Mouse (Mus musculus): Measurements from ENCODE around the gene Rbm47. TPM values are rescaled to one million over a fixed set of nuclear protein-coding genes. Genes with fewer than 3 reads are reported as not detected.
A peak's percentile ranks its signal among the peaks of the same experiment; 100 is the strongest.

The Rbm47 gene
- polyA plus RNA-seq, 1 experiment from 2014 or later: 79.2 TPM

- no peak for ATAC-seq (replicated peaks; ENCODE audit: low FRiP score, low TSS enrichment, low read depth)
- WGBS: 92% methylated on average over 7 of the region's 7 CpGs
Measured at GRCm38 (mm10) chr5:66134578-66134977, 38.3 kb downstream of the Rbm47 start.

GRCm38 (mm10) chr5:66128948-66129347, 44.0 kb downstream of the Rbm47 start:
- no peaks in the 10 kb centered on the region for H3K9me3 ChIP-seq (ENCODE audit: control insufficient read depth, low read length)
- no peak overlapping the region for H3K4me3 ChIP-seq (ENCODE audit: low read depth, low read length)
- H3K27me3 ChIP-seq (replicated peaks; ENCODE audit: control insufficient read depth, insufficient read depth, low read length): no peaks in the 10 kb centered on the region
- ATAC-seq (replicated peaks; ENCODE audit: low FRiP score, low TSS enrichment, low read depth) (no peak), DNase-seq (ENCODE audit: low spot score) (no peak)
- no peaks in the 10 kb centered on the region for H3K4me1 ChIP-seq (replicated peaks; ENCODE audit: control insufficient read depth, insufficient read depth, low read length)
- H3K36me3 ChIP-seq (ENCODE audit: control insufficient read depth, insufficient read depth, low read length): no peaks in the 10 kb centered on the region
- no peak overlapping the region for H3K4me2 ChIP-seq (ENCODE audit: low read length)
- H3K27ac ChIP-seq (ENCODE audit: low read depth): no peak overlapping the region
- 89% methylated on average over 3 of the region's 3 CpGs for WGBS
- no peak overlapping the region for H3K9ac ChIP-seq (ENCODE audit: low read length)

More at GRCm38 (mm10) chr5:66134578-66134977, 38.3 kb downstream of the Rbm47 start:
- Histone ChIP-seq H3K27me3 (replicated peaks; ENCODE audit: control insufficient read depth, insufficient read depth, low read length) (no peaks in the 10 kb centered on the region), H3K4me1 (replicated peaks; ENCODE audit: control insufficient read depth, insufficient read depth, low read length) (peaks cover 4% of the 10 kb centered on the region; the same call in 1 of the 2 replicates), H3K4me2 (ENCODE audit: low read length) (no peak overlapping the region), H3K9ac (ENCODE audit: low read length) (no peak overlapping the region), H3K4me3 (ENCODE audit: low read depth, low read length) (no peak overlapping the region), H3K36me3 (ENCODE audit: control insufficient read depth, insufficient read depth, low read length) (no peaks in the 10 kb centered on the region), H3K27ac (ENCODE audit: low read depth) (no peak overlapping the region), H3K9me3 (ENCODE audit: control insufficient read depth, low read length) (no peaks in the 10 kb centered on the region)
- DNase-seq (ENCODE audit: low spot score): no peak

- H3K9me3 ChIP-seq (ENCODE audit: control insufficient read depth, low read length): no peaks in the 10 kb centered on the region
- 0 out of 2 replicates have a peak overlapping the region, but pooled peaks have one; percentile 1 for H3K9ac ChIP-seq (ENCODE audit: low read length)
- no peak overlapping the region for H3K4me3 ChIP-seq (ENCODE audit: low read depth, low read length)
- no peaks in the 10 kb centered on the region for H3K27me3 ChIP-seq (replicated peaks; ENCODE audit: control insufficient read depth, insufficient read depth, low read length)
- H3K27ac ChIP-seq (ENCODE audit: low read depth): no peak overlapping the region
- no peaks in the 10 kb centered on the region for H3K4me1 ChIP-seq (replicated peaks; ENCODE audit: control insufficient read depth, insufficient read depth, low read length)
- ATAC-seq (replicated peaks; ENCODE audit: low FRiP score, low TSS enrichment, low read depth): no peak
- no peak overlapping the region for H3K4me2 ChIP-seq (ENCODE audit: low read length)
- H3K36me3 ChIP-seq (ENCODE audit: control insufficient read depth, insufficient read depth, low read length): no peaks in the 10 kb centered on the region
- DNase-seq (ENCODE audit: low spot score): no peak
- 77% methylated on average over 11 of the region's 11 CpGs for WGBS
Measured at GRCm38 (mm10) chr5:66125418-66125817, 47.5 kb downstream of the Rbm47 start.

DNA sequence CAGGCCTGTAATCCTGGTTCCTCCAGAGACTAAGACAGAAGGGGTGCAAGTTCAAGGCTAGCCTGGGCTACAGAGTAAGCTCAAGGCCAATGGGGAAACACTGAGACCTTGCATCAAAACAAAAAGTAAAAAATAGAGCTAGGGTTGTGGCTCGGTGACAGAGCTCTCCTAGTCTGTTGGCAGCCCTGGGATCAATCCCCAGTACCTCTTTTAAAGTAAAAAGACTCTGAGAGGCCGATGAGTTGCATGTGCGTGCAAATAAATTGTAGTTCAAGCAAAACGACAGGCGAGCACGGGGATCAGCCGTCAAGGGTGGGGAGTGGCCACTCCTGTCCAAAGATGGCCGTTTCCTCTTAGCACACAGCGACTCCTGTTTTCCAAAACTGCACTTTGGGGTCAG, 48.0 kb downstream of the Rbm47 start:
- no peaks in the 10 kb centered on the region for H3K36me3 ChIP-seq (ENCODE audit: control insufficient read depth, insufficient read depth, low read length)
- 0 out of 2 replicates have a peak overlapping the region, but pooled peaks have one; percentile 1 for H3K9ac ChIP-seq (ENCODE audit: low read length)
- DNase-seq (ENCODE audit: low spot score) (no peak), ATAC-seq (replicated peaks; ENCODE audit: low FRiP score, low TSS enrichment, low read depth) (no peak)
- no peak overlapping the region for H3K4me3 ChIP-seq (ENCODE audit: low read depth, low read length)
- H3K27me3 ChIP-seq (replicated peaks; ENCODE audit: control insufficient read depth, insufficient read depth, low read length): no peaks in the 10 kb centered on the region
- no peaks in the 10 kb centered on the region for H3K4me1 ChIP-seq (replicated peaks; ENCODE audit: control insufficient read depth, insufficient read depth, low read length)
- no peak overlapping the region for H3K27ac ChIP-seq (ENCODE audit: low read depth)
- WGBS: 61% methylated on average over 9 of the region's 9 CpGs
- H3K9me3 ChIP-seq (ENCODE audit: control insufficient read depth, low read length): no peaks in the 10 kb centered on the region
- H3K4me2 ChIP-seq (ENCODE audit: low read length): no peak overlapping the region

GRCm38 (mm10) chr5:66124089-66124400, 48.9 kb downstream of the Rbm47 start:
- ATAC-seq (replicated peaks; ENCODE audit: low FRiP score, low TSS enrichment, low read depth): no peak
- H3K27ac ChIP-seq (ENCODE audit: low read depth): no peak overlapping the region
- no peaks in the 10 kb centered on the region for H3K4me1 ChIP-seq (replicated peaks; ENCODE audit: control insufficient read depth, insufficient read depth, low read length)
- no peak overlapping the region for H3K4me3 ChIP-seq (ENCODE audit: low read depth, low read length)
- no peaks in the 10 kb centered on the region for H3K27me3 ChIP-seq (replicated peaks; ENCODE audit: control insufficient read depth, insufficient read depth, low read length)
- 98% methylated on average over 4 of the region's 4 CpGs for WGBS
- H3K9ac ChIP-seq (ENCODE audit: low read length): no peak overlapping the region
- DNase-seq (ENCODE audit: low spot score): no peak
- no peaks in the 10 kb centered on the region for H3K9me3 ChIP-seq (ENCODE audit: control insufficient read depth, low read length)
- H3K36me3 ChIP-seq (ENCODE audit: control insufficient read depth, insufficient read depth, low read length): no peaks in the 10 kb centered on the region
- no peak overlapping the region for H3K4me2 ChIP-seq (ENCODE audit: low read length)

DNA sequence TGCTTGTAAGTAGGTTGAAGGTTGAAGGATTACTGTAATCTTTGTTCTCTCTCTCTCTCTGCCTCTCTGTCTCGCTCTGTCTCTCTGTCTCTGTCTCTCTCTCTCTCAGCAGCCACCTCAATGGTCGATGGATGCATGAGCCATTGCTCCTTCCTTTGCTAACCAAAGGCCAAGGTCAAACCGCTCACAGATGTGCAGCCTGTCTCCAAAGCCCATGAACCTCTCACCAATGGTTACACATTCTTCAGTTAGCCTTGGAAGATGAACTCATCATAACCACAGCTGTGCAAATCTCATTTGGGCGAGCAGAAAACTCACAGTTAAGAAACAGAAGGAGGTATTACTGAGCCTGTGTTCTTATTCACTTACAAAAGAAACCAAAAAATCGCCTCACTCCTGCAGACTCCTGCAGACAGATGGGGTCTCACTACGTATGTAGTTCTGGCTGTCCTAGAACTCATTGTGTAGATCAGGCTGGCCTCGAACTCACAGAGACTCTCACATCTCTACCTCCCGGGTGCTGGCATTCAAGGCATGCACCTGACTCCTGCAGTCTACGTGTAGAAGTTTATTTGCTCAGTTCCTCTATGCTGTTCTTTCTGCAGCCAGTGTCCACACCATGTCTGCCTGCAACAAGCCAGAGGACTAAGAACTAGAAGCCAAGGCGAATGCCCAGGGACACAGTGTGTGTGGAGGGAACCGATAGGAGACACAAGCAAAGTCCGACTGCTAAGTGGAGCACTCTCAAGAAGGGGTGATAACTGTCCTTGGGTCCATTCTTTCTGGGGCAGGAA, 49.4 kb downstream of the Rbm47 start:
- Histone ChIP-seq H3K27me3 (replicated peaks; ENCODE audit: control insufficient read depth, insufficient read depth, low read length) (no peaks in the 10 kb centered on the region), H3K36me3 (ENCODE audit: control insufficient read depth, insufficient read depth, low read length) (no peaks in the 10 kb centered on the region), H3K27ac (ENCODE audit: low read depth) (no peak overlapping the region), H3K9me3 (ENCODE audit: control insufficient read depth, low read length) (no peaks in the 10 kb centered on the region), H3K9ac (ENCODE audit: low read length) (no peak overlapping the region), H3K4me3 (ENCODE audit: low read depth, low read length) (no peak overlapping the region), H3K4me1 (replicated peaks; ENCODE audit: control insufficient read depth, insufficient read depth, low read length) (no peaks in the 10 kb centered on the region), H3K4me2 (ENCODE audit: low read length) (no peak overlapping the region)
- no peak for DNase-seq (ENCODE audit: low spot score)
- 91% methylated on average over 12 of the region's 12 CpGs for WGBS
- no peak for ATAC-seq (replicated peaks; ENCODE audit: low FRiP score, low TSS enrichment, low read depth)

- Histone ChIP-seq H3K9me3 (ENCODE audit: control insufficient read depth, low read length) (no peaks in the 10 kb centered on the region), H3K4me3 (ENCODE audit: low read depth, low read length) (no peak overlapping the region), H3K9ac (ENCODE audit: low read length) (no peak overlapping the region), H3K4me1 (replicated peaks; ENCODE audit: control insufficient read depth, insufficient read depth, low read length) (no peaks in the 10 kb centered on the region), H3K27ac (ENCODE audit: low read depth) (no peak overlapping the region), H3K4me2 (ENCODE audit: low read length) (no peak overlapping the region), H3K27me3 (replicated peaks; ENCODE audit: control insufficient read depth, insufficient read depth, low read length) (no peaks in the 10 kb centered on the region), H3K36me3 (ENCODE audit: control insufficient read depth, insufficient read depth, low read length) (no peaks in the 10 kb centered on the region)
- no peak for ATAC-seq (replicated peaks; ENCODE audit: low FRiP score, low TSS enrichment, low read depth)
- DNase-seq (ENCODE audit: low spot score): no peak
Measured at GRCm38 (mm10) chr5:66121255-66121654, 51.7 kb downstream of the Rbm47 start.

GRCm38 (mm10) chr5:66114751-66115150, 58.2 kb downstream of the Rbm47 start:
- H3K4me2 ChIP-seq (ENCODE audit: low read length): peak overlapping the region; percentile 21; the same call in 1 of the 2 replicates
- no peaks in the 10 kb centered on the region for H3K9me3 ChIP-seq (ENCODE audit: control insufficient read depth, low read length)
- H3K27ac ChIP-seq (ENCODE audit: low read depth): peak overlapping the region; percentile 82
- no peaks in the 10 kb centered on the region for H3K36me3 ChIP-seq (ENCODE audit: control insufficient read depth, insufficient read depth, low read length)
- 62% methylated on average over 14 of the region's 14 CpGs for WGBS
- H3K4me3 ChIP-seq (ENCODE audit: low read depth, low read length): no peak overlapping the region
- H3K9ac ChIP-seq (ENCODE audit: low read length): no peak overlapping the region
- H3K27me3 ChIP-seq (replicated peaks; ENCODE audit: control insufficient read depth, insufficient read depth, low read length): no peaks in the 10 kb centered on the region
- no peak for DNase-seq (ENCODE audit: low spot score)
- 0 out of 2 replicates have a peak, but pooled peaks have one; percentile 28 for ATAC-seq (replicated peaks; ENCODE audit: low FRiP score, low TSS enrichment, low read depth)
- H3K4me1 ChIP-seq (replicated peaks; ENCODE audit: control insufficient read depth, insufficient read depth, low read length): 0 out of 2 replicates have a peak, but pooled peaks cover 2% of the 10 kb centered on the region

GRCm38 (mm10) chr5:66114208-66114607, 58.7 kb downstream of the Rbm47 start:
- DNase-seq (ENCODE audit: low spot score): no peak
- Histone ChIP-seq H3K36me3 (ENCODE audit: control insufficient read depth, insufficient read depth, low read length) (no peaks in the 10 kb centered on the region), H3K27me3 (replicated peaks; ENCODE audit: control insufficient read depth, insufficient read depth, low read length) (no peaks in the 10 kb centered on the region), H3K4me3 (ENCODE audit: low read depth, low read length) (no peak overlapping the region), H3K4me1 (replicated peaks; ENCODE audit: control insufficient read depth, insufficient read depth, low read length) (0 out of 2 replicates have a peak, but pooled peaks cover 2% of the 10 kb centered on the region), H3K9ac (ENCODE audit: low read length) (no peak overlapping the region), H3K4me2 (ENCODE audit: low read length) (peak overlapping the region; percentile 21; the same call in 1 of the 2 replicates), H3K27ac (ENCODE audit: low read depth) (peak overlapping the region; percentile 82), H3K9me3 (ENCODE audit: control insufficient read depth, low read length) (no peaks in the 10 kb centered on the region)
- ATAC-seq (replicated peaks; ENCODE audit: low FRiP score, low TSS enrichment, low read depth): peak; percentile 78
- WGBS: 57% methylated on average over 6 of the region's 6 CpGs

Measured in intestine, embryonic 14.5 days (tissue).